Mouse (Mus musculus) liver, embryonic 14.5 days (tissue): ENCODE data around the gene Plcxd2.

Source experiments
- CTCF ChIP-seq: IDR thresholded peaks from 2 replicates; pipeline ENCODE4 v1.5.1; 2016; ENCODE audit warnings: antibody characterized with exemption, low read depth, control low read depth
- EP300 ChIP-seq: IDR thresholded peaks from 2 replicates; pipeline ENCODE4 v1.6.1; 2016; ENCODE audit warnings: antibody characterized with exemption, low read depth

DNA sequence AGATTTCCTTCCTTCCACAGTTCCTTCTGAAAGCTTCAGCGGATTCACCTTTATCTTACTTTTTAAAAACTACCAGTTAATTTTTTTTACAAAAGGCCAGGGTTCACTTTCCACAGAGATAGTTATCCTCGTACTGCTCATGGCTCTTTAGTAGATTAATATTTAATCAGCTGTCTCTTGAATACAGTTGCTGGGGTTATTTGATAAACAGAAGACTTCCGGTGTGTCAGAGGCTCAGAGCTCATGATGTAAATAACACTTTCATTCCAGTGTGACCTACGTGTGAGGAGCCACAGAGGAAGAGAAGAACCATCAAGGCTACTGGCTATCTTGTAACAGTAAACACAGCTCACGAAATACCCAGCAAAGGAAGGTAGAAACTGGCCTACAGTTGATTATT, 43.4 kb downstream of the Plcxd2 start:
- TF ChIP-seq CTCF (no peak), EP300 (no peak)
